Mouse (Mus musculus) C2C12 (cell line): ENCODE measurements around the gene Abhd17a.

Source experiments
- CTCF ChIP-seq: IDR thresholded peaks from one replicate; pipeline ENCODE4 v1.5.1; 2011; ENCODE audit not compliant: control insufficient read depth, insufficient read depth, insufficient read length
- MAX ChIP-seq: IDR thresholded peaks from one replicate; pipeline ENCODE4 v1.6.1; 2011; ENCODE audit warnings: mild to moderate bottlenecking, control low read depth
- MYOD1 ChIP-seq: IDR thresholded peaks from one replicate; pipeline ENCODE4 v1.6.1; 2011; ENCODE audit warnings: low read depth; ENCODE audit not compliant: control insufficient read depth, insufficient read length

DNA sequence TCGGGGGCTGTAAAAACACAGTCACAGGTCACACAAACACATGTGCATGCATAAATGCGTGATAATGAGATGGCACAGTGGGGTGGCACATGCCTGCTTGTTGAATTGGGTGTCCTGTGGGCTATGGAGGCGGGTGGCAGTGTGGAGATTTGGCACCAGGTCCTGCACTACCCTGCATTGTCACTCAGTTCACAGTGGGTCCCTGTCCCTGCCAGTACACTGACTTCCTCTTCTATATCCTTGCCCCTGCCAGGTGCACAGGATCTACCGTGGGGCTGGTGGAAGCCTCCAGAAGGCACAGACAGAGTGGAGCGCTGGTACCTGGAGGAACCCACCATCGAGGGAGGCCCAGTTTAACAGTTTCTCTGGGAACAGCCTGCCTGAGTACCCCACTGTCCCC lies 24.2 kb upstream of the Abhd17a start:
- no peak for TF ChIP-seq MAX
- no peak for TF ChIP-seq CTCF
- TF ChIP-seq MYOD1 = no peak
